Comparison of ENCODE assay signal across 8 mouse cellular contexts in the genomic region with DNA sequence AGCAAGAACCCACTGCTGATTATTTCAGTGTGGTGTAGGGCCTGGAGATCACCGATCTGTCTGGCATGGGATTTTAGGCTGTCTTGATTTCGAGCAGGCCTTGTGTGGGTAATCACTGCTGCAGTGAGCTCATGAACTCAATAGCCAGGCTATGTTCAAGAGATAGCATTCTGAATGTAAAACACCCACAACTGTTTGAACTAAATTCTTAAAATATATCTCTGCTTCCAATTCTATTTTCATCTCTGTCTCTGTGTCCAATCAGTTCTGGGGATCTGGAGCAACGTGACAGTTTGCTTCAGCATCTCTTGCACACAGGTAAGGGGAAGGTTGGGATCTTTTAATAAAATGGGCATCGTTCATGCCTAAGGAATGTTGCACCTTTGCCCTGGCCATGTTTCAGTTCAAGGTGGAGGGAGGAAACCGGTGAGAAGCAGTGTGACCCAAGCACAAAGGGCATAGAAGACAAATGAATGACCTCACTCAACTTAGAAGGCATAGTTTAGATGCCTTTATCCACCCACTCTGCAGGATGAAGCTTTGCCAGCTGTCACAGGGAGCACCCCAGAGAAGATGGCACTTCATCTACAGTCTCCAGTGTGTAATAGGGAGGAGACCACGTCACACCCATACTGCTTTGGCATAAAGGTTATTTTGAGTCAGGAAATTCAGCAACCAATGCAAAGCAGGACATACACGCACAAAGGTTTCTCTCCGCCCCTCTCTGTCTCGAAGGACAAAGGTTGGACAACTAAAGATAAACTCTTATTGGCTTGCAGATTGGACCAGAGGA. TPM values are rescaled to one million over a fixed set of nuclear protein-coding genes. Genes with fewer than 3 reads are reported as not detected.
DNase-seq lines count a peak whose midpoint lies in the region; ATAC-seq and TF ChIP-seq lines count a peak whose summit lies in the region.

No protein-coding gene starts in this region.

- peak overlapping the region; percentile 92 for H3K4me3 ChIP-seq in erythroblast, embryonic 14.5 days (replicated peaks)
- peak overlapping the region; percentile 68 for H3K4me3 ChIP-seq in intestine, embryonic 14.5 days (ENCODE audit: low read depth, low read length)
- H3K4me3 ChIP-seq in macrophage (ENCODE audit: inconsistent target) = peak overlapping the region; percentile 82; the same call in 1 of the 2 replicates
- no peak overlapping the region for H3K4me3 ChIP-seq in thymus, adult 2 months (ENCODE audit: control insufficient read depth, insufficient read depth, low read length)

- no peak for TF ChIP-seq POLR2A in thymus, adult 2 months (IDR thresholded peaks at IDR 0.05; ENCODE audit: control insufficient read depth, extremely low read depth, insufficient read depth, low read length, poor library complexity)

- H3K27ac ChIP-seq in intestine, embryonic 14.5 days (ENCODE audit: low read depth) = no peak overlapping the region; the same call in 1 of the 2 replicates
- no peak overlapping the region for H3K27ac ChIP-seq in macrophage
- H3K27ac ChIP-seq in thymus, adult 2 months (ENCODE audit: control insufficient read depth, insufficient read depth, low read length) = no peak overlapping the region

- 53% methylated on average over 9 of the region's 9 CpGs for WGBS in intestine, embryonic 14.5 days
- 60% methylated on average over 9 of the region's 9 CpGs for WGBS in macrophage (ENCODE audit: missing documents)
- 61% methylated on average over 9 of the region's 9 CpGs for WGBS in thymus, adult 2 months

- H3K36me3 ChIP-seq in erythroblast, embryonic 14.5 days (ENCODE audit: control insufficient read depth) = no peaks in the 10 kb centered on the region
- H3K36me3 ChIP-seq in intestine, embryonic 14.5 days (ENCODE audit: control insufficient read depth, insufficient read depth, low read length) = no peaks in the 10 kb centered on the region
- H3K36me3 ChIP-seq in macrophage (ENCODE audit: inconsistent target) = no peaks in the 10 kb centered on the region
- no peaks in the 10 kb centered on the region for H3K36me3 ChIP-seq in thymus, adult 2 months (ENCODE audit: control insufficient read depth, insufficient read depth, low read length)

- peaks cover 66% of the 10 kb centered on the region for H3K4me1 ChIP-seq in erythroblast, embryonic 14.5 days (ENCODE audit: control insufficient read depth)
- peaks cover 8% of the 10 kb centered on the region for H3K4me1 ChIP-seq in intestine, embryonic 14.5 days (replicated peaks; ENCODE audit: control insufficient read depth, insufficient read depth, low read length)
- peaks cover 7% of the 10 kb centered on the region for H3K4me1 ChIP-seq in thymus, adult 2 months (replicated peaks; ENCODE audit: control insufficient read depth, insufficient read depth, low read length)

- H3K9ac ChIP-seq in intestine, embryonic 14.5 days (ENCODE audit: low read length) = peak overlapping the region; percentile 46; the same call in 1 of the 2 replicates

- TF ChIP-seq CTCF in thymus, adult 2 months (IDR thresholded peaks at IDR 0.05; ENCODE audit: borderline replicate concordance, control insufficient read depth, extremely low read depth, insufficient read depth, low read length, poor library complexity) = no peak

- H3K9me3 ChIP-seq in erythroblast, embryonic 14.5 days (ENCODE audit: control insufficient read depth, low read length) = no peaks in the 10 kb centered on the region
- H3K9me3 ChIP-seq in intestine, embryonic 14.5 days (ENCODE audit: control insufficient read depth, low read length) = no peaks in the 10 kb centered on the region

- ATAC-seq in erythroblast, adult 5-6 weeks (replicated peaks; ENCODE audit: low FRiP score, poor library complexity, severe bottlenecking) = no peak
- ATAC-seq in intestine, embryonic 14.5 days (replicated peaks; ENCODE audit: low FRiP score, low TSS enrichment, low read depth) = no peak

- DNase-seq in B cell, adult 2 months = peak; percentile 22 to 26
- DNase-seq in cerebellum, postnatal 14 days = peak; percentile 16 to 27
- DNase-seq in intestine, embryonic 14.5 days (ENCODE audit: low spot score) = no peak
- DNase-seq in thymus, adult 2 months = no peak
- no peak for DNase-seq in adrenal gland, postnatal 36 days

- H3K79me2 ChIP-seq in macrophage (ENCODE audit: inconsistent target) = no peaks in the 10 kb centered on the region

- no peaks in the 10 kb centered on the region for H3K27me3 ChIP-seq in erythroblast, embryonic 14.5 days (ENCODE audit: control insufficient read depth)
- H3K27me3 ChIP-seq in intestine, embryonic 14.5 days (replicated peaks; ENCODE audit: control insufficient read depth, insufficient read depth, low read length) = no peaks in the 10 kb centered on the region
- no peaks in the 10 kb centered on the region for H3K27me3 ChIP-seq in thymus, adult 2 months (ENCODE audit: control insufficient read depth, insufficient read depth, low read length)

- peak overlapping the region; percentile 71 for H3K4me2 ChIP-seq in intestine, embryonic 14.5 days (ENCODE audit: low read length)

RNA-seq across cellular contexts. Expression of a gene that starts 36.7 kb away (rescaled TPM):
- polyA plus RNA-seq in erythroblast, embryonic 14.5 days (2012) = not detected in 2 replicates
- total RNA-seq in erythroblast, adult 5-6 weeks (2015; ENCODE audit: low replicate concordance) = not detected in 2 replicates
- total RNA-seq in erythroblast, adult 5-6 weeks (2017; ENCODE audit: low replicate concordance) = not detected in 2 replicates
- polyA plus RNA-seq in intestine, embryonic 14.5 days (2014; fragmentation: Nextera tagmentation; extraction: Ambion mirVana) = not detected in 2 replicates
- not detected for total RNA-seq in macrophage (2018; cell fraction: chromatin; rRNA removed)
- total RNA-seq in macrophage (2018; cell fraction: cytosol; rRNA removed) = not detected
- not detected for total RNA-seq in macrophage (2018; cell fraction: nucleus; rRNA removed)
- polyA plus RNA-seq in macrophage (2018) = not detected in 3 replicates
- polyA plus RNA-seq in thymus, adult 2 months (2012; rRNA removed) = not detected in 2 replicates
- not detected for total RNA-seq in adrenal gland, postnatal 36 days (2021)

RNA-seq across cellular contexts. Expression of a gene that starts 38.7 kb away (rescaled TPM):
- polyA plus RNA-seq in erythroblast, embryonic 14.5 days (2012) = 0.53 and 0.59 TPM in 2 replicates
- total RNA-seq in erythroblast, adult 5-6 weeks (2015; ENCODE audit: low replicate concordance) = 7.1 and 10.6 TPM in 2 replicates
- total RNA-seq in erythroblast, adult 5-6 weeks (2017; ENCODE audit: low replicate concordance) = 12.7 and 14.8 TPM in 2 replicates
- 8.8 and 9.0 TPM in 2 replicates for polyA plus RNA-seq in intestine, embryonic 14.5 days (2014; fragmentation: Nextera tagmentation; extraction: Ambion mirVana)
- 10 to 100 TPM; 11.5 to 33.6 (median 23.9) TPM for total RNA-seq in macrophage (2018; cell fraction: chromatin; rRNA removed)
- 10 to 100 TPM; 24.6 to 46.9 (median 36.0) TPM for total RNA-seq in macrophage (2018; cell fraction: cytosol; rRNA removed)
- 10 to 100 TPM; 16.3 to 53.2 (median 36.8) TPM for total RNA-seq in macrophage (2018; cell fraction: nucleus; rRNA removed)
- polyA plus RNA-seq in macrophage (2018) = 27.8 to 35.2 TPM (median 29.0 TPM) in 3 replicates
- polyA plus RNA-seq in thymus, adult 2 months (2012; rRNA removed) = 23.0 and 24.5 TPM in 2 replicates
- total RNA-seq in adrenal gland, postnatal 36 days (2021) = 100 to 1,000 TPM in 1 of 2 experiments, 10 to 100 TPM in 1; 81.5 to 117 TPM

RNA-seq across cellular contexts. Expression of a gene that starts 58.1 kb away (rescaled TPM):
- not detected in 2 replicates for polyA plus RNA-seq in erythroblast, embryonic 14.5 days (2012)
- not detected in 2 replicates for total RNA-seq in erythroblast, adult 5-6 weeks (2015; ENCODE audit: low replicate concordance)
- not detected in 2 replicates for total RNA-seq in erythroblast, adult 5-6 weeks (2017; ENCODE audit: low replicate concordance)
- 0.12 TPM in 1 of 2 replicates, not detected in the other for polyA plus RNA-seq in intestine, embryonic 14.5 days (2014; fragmentation: Nextera tagmentation; extraction: Ambion mirVana)
- not detected for total RNA-seq in macrophage (2018; cell fraction: chromatin; rRNA removed)
- not detected for total RNA-seq in macrophage (2018; cell fraction: cytosol; rRNA removed)
- not detected for total RNA-seq in macrophage (2018; cell fraction: nucleus; rRNA removed)
- not detected in 3 replicates for polyA plus RNA-seq in macrophage (2018)
- polyA plus RNA-seq in thymus, adult 2 months (2012; rRNA removed) = not detected in 2 replicates
- not detected for total RNA-seq in adrenal gland, postnatal 36 days (2021)

Comparison
In these comparisons a context has a peak if more than half of its experiments do, and no peak if none do; other contexts are left out.
1. DNase-seq: peak in B cell, adult 2 months (2 of 2) and cerebellum, postnatal 14 days (2 of 2); none in intestine, embryonic 14.5 days (single experiment), thymus, adult 2 months (single experiment) and adrenal gland, postnatal 36 days (0 of 2).